23 mouse cellular contexts compared by ENCODE assay signal in genomic region chr4:68623125-68624024, GRCm38 (mm10).
DNase-seq lines count a peak whose midpoint lies in the region; ATAC-seq and TF ChIP-seq lines count a peak whose summit lies in the region.
"Had no signal": no experiment of that assay in that cellular context is flagged by ENCODE, and none has a peak within 500 bp of the region (broad histone marks: within the 10 kb centered on the region; RNA-seq: fewer than 3 reads in every experiment).

No protein-coding gene starts in this region.

- H3K27me3 ChIP-seq in kidney, postnatal 0 days (ENCODE audit: insufficient read depth, low read length): no peaks in the 10 kb centered on the region
- H3K27me3 ChIP-seq in neural tube, embryonic 14.5 days (ENCODE audit: control insufficient read depth, insufficient read depth, low read length): no peaks in the 10 kb centered on the region
- H3K27me3 ChIP-seq: forebrain, embryonic 13.5 days; hindbrain, embryonic 13.5 days had no signal

- no peaks in the 10 kb centered on the region for H3K9me3 ChIP-seq in kidney, postnatal 0 days (replicated peaks; ENCODE audit: low read length)
- H3K9me3 ChIP-seq in neural tube, embryonic 14.5 days (ENCODE audit: control insufficient read depth, low read length): no peaks in the 10 kb centered on the region
- H3K9me3 ChIP-seq: forebrain, embryonic 10.5 days; forebrain, embryonic 13.5 days; heart, embryonic 10.5 days; hindbrain, embryonic 13.5 days had no signal

- DNase-seq in kidney, postnatal 0 days (ENCODE audit: low spot score): peak; percentile 50
- no peak for DNase-seq in kidney, adult 8-10 months
- peak; percentile 12 for DNase-seq in brain, embryonic 14.5 days (ENCODE audit: low read depth)
- peak; percentile 27 for DNase-seq in mesoderm, embryonic 11.5 days (ENCODE audit: low read depth, low spot score)
- DNase-seq in thymus, postnatal 0 days (ENCODE audit: low spot score): no peak
- DNase-seq in embryo, embryonic 10.5 days (ENCODE audit: low spot score): no peak
- DNase-seq: adrenal gland, adult 2 months; adrenal gland, postnatal 14 days; cerebellum, adult 11-12 months; cerebellum, adult 8-10 months; cerebellum, postnatal 10 days; cerebellum, postnatal 36 days; gastrocnemius, postnatal 10 days; gastrocnemius, postnatal 36 days; heart, adult 2 months had no signal

- WGBS in kidney, postnatal 0 days: 59% methylated on average over 7 of the region's 7 CpGs
- 24% methylated on average over 7 of the region's 7 CpGs for WGBS in neural tube, embryonic 14.5 days

- H3K9ac ChIP-seq in kidney, postnatal 0 days (ENCODE audit: low read depth, low read length): no peak overlapping the region
- no peak overlapping the region for H3K9ac ChIP-seq in neural tube, embryonic 14.5 days (replicated peaks; ENCODE audit: low read depth, low read length)
- H3K9ac ChIP-seq: forebrain, embryonic 13.5 days; hindbrain, embryonic 13.5 days had no signal

- no peak for TF ChIP-seq CTCF in kidney, postnatal 0 days (IDR thresholded peaks at IDR 0.05; ENCODE audit: low read depth)
- TF ChIP-seq CTCF in brain, embryonic 14.5 days (IDR thresholded peaks at IDR 0.05; ENCODE audit: borderline replicate concordance, extremely low read depth, insufficient read depth, insufficient read length): no peak

- H3K4me1 ChIP-seq in kidney, postnatal 0 days (replicated peaks; ENCODE audit: insufficient read depth, low read length): no peaks in the 10 kb centered on the region
- no peaks in the 10 kb centered on the region for H3K4me1 ChIP-seq in neural tube, embryonic 14.5 days (ENCODE audit: control insufficient read depth, insufficient read depth, low read length)
- H3K4me1 ChIP-seq: forebrain, embryonic 10.5 days; forebrain, embryonic 13.5 days; heart, embryonic 10.5 days had no signal

- no peak for TF ChIP-seq POLR2A in brain, embryonic 14.5 days (IDR thresholded peaks at IDR 0.05; ENCODE audit: borderline replicate concordance, extremely low read depth, insufficient read depth, insufficient read length, poor library complexity, severe bottlenecking)

- H3K36me3 ChIP-seq in kidney, postnatal 0 days (ENCODE audit: insufficient read depth, low read length): no peaks in the 10 kb centered on the region
- H3K36me3 ChIP-seq in neural tube, embryonic 14.5 days (ENCODE audit: control insufficient read depth, insufficient read depth, low read length): no peaks in the 10 kb centered on the region
- H3K36me3 ChIP-seq: forebrain, embryonic 10.5 days; heart, embryonic 10.5 days; hindbrain, embryonic 13.5 days had no signal

- no peak overlapping the region for H3K27ac ChIP-seq in kidney, postnatal 0 days
- H3K27ac ChIP-seq in neural tube, embryonic 14.5 days (ENCODE audit: low read depth, low read length): no peak overlapping the region
- H3K27ac ChIP-seq: forebrain, embryonic 10.5 days; forebrain, embryonic 13.5 days; heart, adult 2 months; heart, embryonic 10.5 days; hindbrain, embryonic 13.5 days; hindbrain, postnatal 0 days had no signal

- no peak overlapping the region for H3K4me3 ChIP-seq in kidney, postnatal 0 days (replicated peaks; ENCODE audit: low read depth, low read length)
- H3K4me3 ChIP-seq in neural tube, embryonic 14.5 days (ENCODE audit: low read depth, low read length): no peak overlapping the region
- H3K4me3 ChIP-seq: forebrain, embryonic 10.5 days; forebrain, embryonic 13.5 days; heart, adult 2 months; heart, embryonic 10.5 days; hindbrain, embryonic 13.5 days had no signal

- no peak overlapping the region for H3K4me2 ChIP-seq in kidney, postnatal 0 days (ENCODE audit: low read length)
- no peak overlapping the region for H3K4me2 ChIP-seq in neural tube, embryonic 14.5 days (ENCODE audit: low read depth, low read length)
- H3K4me2 ChIP-seq: forebrain, embryonic 13.5 days; hindbrain, embryonic 13.5 days had no signal

- no peak for ATAC-seq in kidney, postnatal 0 days (replicated peaks; ENCODE audit: low FRiP score, low read depth)
- peak; percentile 75 for ATAC-seq in neural tube, embryonic 14.5 days (ENCODE audit: low read depth)
- ATAC-seq: CD4-positive, CD25-positive, alpha-beta regulatory T cell, adult 4 months; forebrain, embryonic 13.5 days; forebrain, embryonic 16.5 days; hindbrain, postnatal 0 days had no signal

Comparison
In these comparisons a context has a peak if more than half of its experiments do, and no peak if none do; other contexts are left out.
1. DNase-seq: peak in kidney, postnatal 0 days (single experiment), brain, embryonic 14.5 days (single experiment) and mesoderm, embryonic 11.5 days (single experiment); none in kidney, adult 8-10 months (0 of 2), thymus, postnatal 0 days (single experiment) and embryo, embryonic 10.5 days (single experiment).